Comparison of ENCODE assay signal across 18 mouse cellular contexts in genomic region chr10:40286767-40287166, GRCm38 (mm10).
"Had no signal": no experiment of that assay in that cellular context is flagged by ENCODE, and none has a peak within 500 bp of the region (broad histone marks: within the 10 kb centered on the region; RNA-seq: fewer than 3 reads in every experiment).

No protein-coding gene starts in this region.

- ATAC-seq: liver, embryonic 12.5 days; midbrain, embryonic 13.5 days; midbrain, embryonic 16.5 days had no signal

- H3K27me3 ChIP-seq: limb, embryonic 13.5 days; liver, embryonic 12.5 days; liver, embryonic 15.5 days; lung, embryonic 15.5 days; megakaryocyte, embryonic 14.5 days; midbrain, embryonic 13.5 days; neural tube, embryonic 13.5 days had no signal

- DNase-seq: kidney, postnatal 25 days; layer of hippocampus, adult 9-11 months; liver; lung, adult 18-20 months; lung, postnatal 10 days; lung, postnatal 36 days; retina, postnatal 1 day; right cerebral cortex, postnatal 25 days; thymus, adult 2 months; thymus, postnatal 25 days had no signal
